10 mouse cellular contexts compared by ENCODE assay signal in genomic region chr12:110977345-110977733, GRCm38 (mm10). TPM values are rescaled to one million over a fixed set of nuclear protein-coding genes. Genes with fewer than 3 reads are reported as not detected.
A peak's percentile ranks its signal among the peaks of the same experiment; 100 is the strongest.
DNase-seq lines count a peak whose midpoint lies in the region; ATAC-seq and TF ChIP-seq lines count a peak whose summit lies in the region.
"Had no signal": no experiment of that assay in that cellular context is flagged by ENCODE, and none has a peak within 500 bp of the region (broad histone marks: within the 10 kb centered on the region; RNA-seq: fewer than 3 reads in every experiment).

No protein-coding gene starts in this region.

- peaks cover 53% of the 10 kb centered on the region for H3K36me3 ChIP-seq in forebrain, embryonic 10.5 days (replicated peaks)
- peaks cover 10% of the 10 kb centered on the region; the same call in 1 of the 2 replicates for H3K36me3 ChIP-seq in forebrain, postnatal 0 days (ENCODE audit: insufficient read depth)
- peaks cover 20% of the 10 kb centered on the region for H3K36me3 ChIP-seq in kidney, embryonic 16.5 days (ENCODE audit: insufficient read depth, low read length)
- no peaks in the 10 kb centered on the region for H3K36me3 ChIP-seq in kidney, adult 2 months (ENCODE audit: control insufficient read depth, insufficient read depth, low read length)
- H3K36me3 ChIP-seq in embryonic facial prominence, embryonic 10.5 days (replicated peaks), result peaks cover 51% of the 10 kb centered on the region
- H3K36me3 ChIP-seq in liver, embryonic 13.5 days, result peaks cover 51% of the 10 kb centered on the region

- H3K4me1 ChIP-seq in forebrain, embryonic 10.5 days, result peaks cover 38% of the 10 kb centered on the region
- no peaks in the 10 kb centered on the region for H3K4me1 ChIP-seq in forebrain, postnatal 0 days (ENCODE audit: insufficient read depth)
- H3K4me1 ChIP-seq in kidney, embryonic 16.5 days (ENCODE audit: insufficient read depth, low read length), result peaks cover 11% of the 10 kb centered on the region
- peaks cover 7% of the 10 kb centered on the region; the same call in 1 of the 2 replicates for H3K4me1 ChIP-seq in kidney, adult 2 months (ENCODE audit: control insufficient read depth, insufficient read depth, low read length)
- H3K4me1 ChIP-seq in embryonic facial prominence, embryonic 10.5 days, result peaks cover 16% of the 10 kb centered on the region
- peaks cover 69% of the 10 kb centered on the region for H3K4me1 ChIP-seq in liver, embryonic 13.5 days (replicated peaks)

- 96% methylated on average over 18 of the region's 18 CpGs for WGBS in forebrain, embryonic 10.5 days
- WGBS in forebrain, postnatal 0 days, result 96% methylated on average over 18 of the region's 18 CpGs
- WGBS in kidney, embryonic 16.5 days, result 95% methylated on average over 18 of the region's 18 CpGs
- WGBS in kidney, adult 2 months, result 97% methylated on average over 18 of the region's 18 CpGs
- WGBS in embryonic facial prominence, embryonic 10.5 days, result 92% methylated on average over 18 of the region's 18 CpGs
- WGBS in liver, embryonic 13.5 days (ENCODE audit: insufficient replicate concordance), result 89% methylated on average over 18 of the region's 18 CpGs

- H3K9me3 ChIP-seq in forebrain, embryonic 10.5 days, result no peaks in the 10 kb centered on the region; the same call in 1 of the 2 replicates
- H3K9me3 ChIP-seq in forebrain, postnatal 0 days (ENCODE audit: low read length), result no peaks in the 10 kb centered on the region
- no peaks in the 10 kb centered on the region for H3K9me3 ChIP-seq in kidney, embryonic 16.5 days (ENCODE audit: low read length)
- H3K9me3 ChIP-seq in embryonic facial prominence, embryonic 10.5 days, result peaks cover 3% of the 10 kb centered on the region; the same call in 1 of the 2 replicates
- H3K9me3 ChIP-seq in liver, embryonic 13.5 days (replicated peaks), result peaks cover 5% of the 10 kb centered on the region; the same call in 1 of the 2 replicates

- H3K27me3 ChIP-seq in forebrain, embryonic 10.5 days (ENCODE audit: poor library complexity, severe bottlenecking), result peaks cover 19% of the 10 kb centered on the region
- H3K27me3 ChIP-seq in forebrain, postnatal 0 days (ENCODE audit: insufficient read depth, low read length), result no peaks in the 10 kb centered on the region
- H3K27me3 ChIP-seq in kidney, embryonic 16.5 days (ENCODE audit: insufficient read depth, low read length), result no peaks in the 10 kb centered on the region
- no peaks in the 10 kb centered on the region for H3K27me3 ChIP-seq in kidney, adult 2 months (replicated peaks; ENCODE audit: control insufficient read depth, insufficient read depth, low read length)
- peaks cover 37% of the 10 kb centered on the region for H3K27me3 ChIP-seq in embryonic facial prominence, embryonic 10.5 days (replicated peaks; ENCODE audit: low read depth, poor library complexity, severe bottlenecking)
- H3K27me3 ChIP-seq in liver, embryonic 13.5 days, result peaks cover 9% of the 10 kb centered on the region; the same call in 1 of the 2 replicates

- DNase-seq in forebrain, embryonic 10.5 days (ENCODE audit: extremely low spot score, low spot score), result no peak
- no peak for DNase-seq in forebrain, postnatal 0 days
- DNase-seq in kidney, adult 2 months, result no peak
- DNase-seq in embryonic facial prominence, embryonic 10.5 days (ENCODE audit: low spot score), result no peak
- DNase-seq in liver, embryonic 13.5 days, result no peak
- no peak for DNase-seq in layer of hippocampus, adult 11-12 months (ENCODE audit: low spot score)
- no peak for DNase-seq in retina, postnatal 1 day
- DNase-seq: kidney, adult 8-10 months; right cerebral cortex, postnatal 4 days had no signal

- no peak overlapping the region for H3K9ac ChIP-seq in forebrain, postnatal 0 days
- no peak overlapping the region; the same call in 1 of the 2 replicates for H3K9ac ChIP-seq in kidney, embryonic 16.5 days (replicated peaks; ENCODE audit: low read length)
- H3K9ac ChIP-seq in liver, embryonic 13.5 days, result peak overlapping the region; percentile 98

- TF ChIP-seq POLR2A in kidney, adult 2 months (IDR thresholded peaks at IDR 0.05; ENCODE audit: low read depth, low read length), result no peak

- no peak for TF ChIP-seq CTCF in forebrain, postnatal 0 days (IDR thresholded peaks at IDR 0.05; ENCODE audit: low read depth)
- TF ChIP-seq CTCF in kidney, adult 2 months (conservative IDR thresholded peaks at IDR 0.05; ENCODE audit: insufficient read depth, insufficient read length, low read depth, low read length), result no peak

- peak overlapping the region; percentile 30; the same call in 1 of the 2 replicates for H3K27ac ChIP-seq in forebrain, embryonic 10.5 days
- H3K27ac ChIP-seq in forebrain, postnatal 0 days (ENCODE audit: low read depth, low read length), result no peak overlapping the region
- H3K27ac ChIP-seq in kidney, embryonic 16.5 days (ENCODE audit: low read length), result no peak overlapping the region
- no peak overlapping the region for H3K27ac ChIP-seq in kidney, adult 2 months (ENCODE audit: insufficient read depth, low read depth, low read length)
- no peak overlapping the region for H3K27ac ChIP-seq in embryonic facial prominence, embryonic 10.5 days (replicated peaks)
- H3K27ac ChIP-seq in liver, embryonic 13.5 days, result peak overlapping the region; percentile 100

- H3K4me3 ChIP-seq in forebrain, embryonic 10.5 days, result peak overlapping the region; percentile 93
- H3K4me3 ChIP-seq in forebrain, postnatal 0 days (ENCODE audit: low read depth, low read length), result no peak overlapping the region
- H3K4me3 ChIP-seq in kidney, embryonic 16.5 days (ENCODE audit: low read length), result no peak overlapping the region
- no peak overlapping the region for H3K4me3 ChIP-seq in kidney, adult 2 months (ENCODE audit: insufficient read depth, low read depth, low read length)
- H3K4me3 ChIP-seq in embryonic facial prominence, embryonic 10.5 days, result peak overlapping the region; percentile 76; the same call in 1 of the 2 replicates
- peak overlapping the region; percentile 90 for H3K4me3 ChIP-seq in liver, embryonic 13.5 days (replicated peaks)

- no peak overlapping the region for H3K4me2 ChIP-seq in forebrain, postnatal 0 days (ENCODE audit: low read depth)
- peak overlapping the region; percentile 90; the same call in 1 of the 2 replicates for H3K4me2 ChIP-seq in kidney, embryonic 16.5 days (replicated peaks; ENCODE audit: low read depth, low read length)
- peak overlapping the region; percentile 86 for H3K4me2 ChIP-seq in liver, embryonic 13.5 days

- ATAC-seq in forebrain, postnatal 0 days, result no peak
- ATAC-seq in kidney, embryonic 16.5 days (ENCODE audit: low FRiP score, low TSS enrichment), result no peak
- no peak for ATAC-seq in liver, embryonic 13.5 days (ENCODE audit: low read depth)

RNA-seq across cellular contexts. Expression of gene Ankrd9, which starts 1.5 kb away (rescaled TPM):
- 20.4 and 20.8 TPM in 2 replicates for polyA plus RNA-seq in forebrain, embryonic 10.5 days (2016; fragmentation: Nextera tagmentation; extraction: Ambion mirVana)
- 7.6 and 8.7 TPM in 2 replicates for total RNA-seq in forebrain, postnatal 0 days (2014; rRNA removed)
- polyA plus RNA-seq in forebrain, postnatal 0 days (2015; fragmentation: Nextera tagmentation; extraction: Ambion mirVana), result 7.8 and 10.2 TPM in 2 replicates
- polyA plus RNA-seq in kidney, embryonic 16.5 days (2015; fragmentation: Nextera tagmentation; extraction: Ambion mirVana), result 14.8 and 16.7 TPM in 2 replicates
- polyA plus RNA-seq in kidney, adult 2 months (2012; rRNA removed), result 23.9 and 28.0 TPM in 2 replicates
- polyA plus RNA-seq in embryonic facial prominence, embryonic 10.5 days (2016; fragmentation: Nextera tagmentation; extraction: Ambion mirVana), result 14.2 and 14.6 TPM in 2 replicates
- 54.2 and 57.6 TPM in 2 replicates for polyA plus RNA-seq in liver, embryonic 13.5 days (2015; fragmentation: Nextera tagmentation; extraction: Ambion mirVana)

Comparison
In these comparisons a context has a peak if more than half of its experiments do, and no peak if none do; other contexts are left out.
1. H3K27ac ChIP-seq: peak in forebrain, embryonic 10.5 days (single experiment) and liver, embryonic 13.5 days (single experiment); none in forebrain, postnatal 0 days (single experiment), kidney, embryonic 16.5 days (single experiment), kidney, adult 2 months (single experiment) and embryonic facial prominence, embryonic 10.5 days (single experiment).
2. H3K4me3 ChIP-seq: peak in forebrain, embryonic 10.5 days (single experiment), embryonic facial prominence, embryonic 10.5 days (single experiment) and liver, embryonic 13.5 days (single experiment); none in forebrain, postnatal 0 days (single experiment), kidney, embryonic 16.5 days (single experiment) and kidney, adult 2 months (single experiment).